Mouse (Mus musculus): ENCODE measurements around the gene Ttc26. TPM values are rescaled to one million over a fixed set of nuclear protein-coding genes. Genes with fewer than 3 reads are reported as not detected.
"Not testable (repeated sequence)": the region's sequence is repeated elsewhere in the genome, so short reads cannot be mapped to it uniquely, and the experiment has no call there.

Gene Ttc26
- polyA plus RNA-seq, 1 experiment from 2014 or later, result 10.0 TPM

GRCm38 (mm10) chr6:38357603-38358252, 23.5 kb upstream of the Ttc26 start:
- 69% methylated on average over 5 of the region's 5 CpGs for WGBS
- Histone ChIP-seq H3K27me3 (peaks cover 53% of the 10 kb centered on the region), H3K4me1 (peaks cover 21% of the 10 kb centered on the region), H3K9me3 (replicated peaks) (no peaks in the 10 kb centered on the region), H3K27ac (no peak overlapping the region), H3K4me2 (no peak overlapping the region), H3K36me3 (no peaks in the 10 kb centered on the region), H3K4me3 (replicated peaks) (no peak overlapping the region), H3K9ac (no peak overlapping the region)
- no peak for ATAC-seq (replicated peaks; ENCODE audit: low FRiP score)

- H3K4me2 ChIP-seq, result no peak overlapping the region
- H3K9ac ChIP-seq, result no peak overlapping the region
- peaks cover 18% of the 10 kb centered on the region for H3K4me1 ChIP-seq
- WGBS, result 75% methylated on average over 8 of the region's 8 CpGs
- H3K36me3 ChIP-seq, result no peaks in the 10 kb centered on the region
- no peak overlapping the region for H3K4me3 ChIP-seq (replicated peaks)
- H3K9me3 ChIP-seq (replicated peaks), result no peaks in the 10 kb centered on the region
- H3K27ac ChIP-seq, result no peak overlapping the region
- peaks cover 46% of the 10 kb centered on the region for H3K27me3 ChIP-seq
- ATAC-seq (replicated peaks; ENCODE audit: low FRiP score), result no peak
These were observed 22.8 kb upstream of the Ttc26 start for GRCm38 (mm10) chr6:38358253-38359027.

GRCm38 (mm10) chr6:38359044-38359735, 22.1 kb upstream of the Ttc26 start:
- Histone ChIP-seq H3K27me3 (peaks cover 39% of the 10 kb centered on the region), H3K4me1 (peaks cover 12% of the 10 kb centered on the region)
- not testable (repeated sequence) for H3K27ac ChIP-seq; H3K4me2 ChIP-seq; H3K36me3 ChIP-seq; H3K4me3 ChIP-seq (replicated peaks); ATAC-seq (replicated peaks; ENCODE audit: low FRiP score); H3K9ac ChIP-seq; H3K9me3 ChIP-seq (replicated peaks)
- WGBS, result 91% methylated on average over 11 of the region's 11 CpGs

- H3K27ac ChIP-seq, result no peak overlapping the region
- no peak overlapping the region for H3K4me3 ChIP-seq (replicated peaks)
- no peaks in the 10 kb centered on the region for H3K9me3 ChIP-seq (replicated peaks)
- no peak for ATAC-seq (replicated peaks; ENCODE audit: low FRiP score)
- peaks cover 31% of the 10 kb centered on the region for H3K27me3 ChIP-seq
- H3K9ac ChIP-seq, result no peak overlapping the region
- no peak overlapping the region for H3K4me2 ChIP-seq
- peaks cover 6% of the 10 kb centered on the region for H3K4me1 ChIP-seq
- H3K36me3 ChIP-seq, result no peaks in the 10 kb centered on the region
- 71% methylated on average over 12 of the region's 12 CpGs for WGBS
These were observed 21.4 kb upstream of the Ttc26 start for GRCm38 (mm10) chr6:38359736-38360499.

GRCm38 (mm10) chr6:38361065-38361464, 20.2 kb upstream of the Ttc26 start:
- no peak overlapping the region for H3K4me3 ChIP-seq (replicated peaks)
- 80% methylated on average over 4 of the region's 4 CpGs for WGBS
- H3K4me2 ChIP-seq, result no peak overlapping the region
- H3K27ac ChIP-seq, result no peak overlapping the region
- H3K4me1 ChIP-seq, result no peaks in the 10 kb centered on the region
- H3K36me3 ChIP-seq, result no peaks in the 10 kb centered on the region
- no peak for ATAC-seq (replicated peaks; ENCODE audit: low FRiP score)
- H3K27me3 ChIP-seq, result peaks cover 20% of the 10 kb centered on the region
- no peak overlapping the region for H3K9ac ChIP-seq
- no peaks in the 10 kb centered on the region for H3K9me3 ChIP-seq (replicated peaks)

GRCm38 (mm10) chr6:38361937-38362336, 19.3 kb upstream of the Ttc26 start:
- WGBS, result 71% methylated on average over 1 of the region's 1 CpGs
- H3K9me3 ChIP-seq (replicated peaks), result no peaks in the 10 kb centered on the region
- peaks cover 11% of the 10 kb centered on the region for H3K27me3 ChIP-seq
- H3K36me3 ChIP-seq, result no peaks in the 10 kb centered on the region
- H3K4me3 ChIP-seq (replicated peaks), result no peak overlapping the region
- no peak for ATAC-seq (replicated peaks; ENCODE audit: low FRiP score)
- no peak overlapping the region for H3K4me2 ChIP-seq
- no peaks in the 10 kb centered on the region for H3K4me1 ChIP-seq
- H3K27ac ChIP-seq, result no peak overlapping the region
- no peak overlapping the region for H3K9ac ChIP-seq

GRCm38 (mm10) chr6:38363370-38363769, 17.9 kb upstream of the Ttc26 start:
- H3K36me3 ChIP-seq, result no peaks in the 10 kb centered on the region
- no peak overlapping the region for H3K4me3 ChIP-seq (replicated peaks)
- H3K4me1 ChIP-seq, result no peaks in the 10 kb centered on the region
- H3K9ac ChIP-seq, result no peak overlapping the region
- no peaks in the 10 kb centered on the region for H3K9me3 ChIP-seq (replicated peaks)
- WGBS, result 68% methylated on average over 4 of the region's 4 CpGs
- no peak overlapping the region for H3K27ac ChIP-seq
- no peak overlapping the region for H3K4me2 ChIP-seq
- 0 out of 2 replicates have a peak, but pooled peaks cover 2% of the 10 kb centered on the region for H3K27me3 ChIP-seq
- no peak for ATAC-seq (replicated peaks; ENCODE audit: low FRiP score)

GRCm38 (mm10) chr6:38364121-38364520, 17.1 kb upstream of the Ttc26 start:
- H3K9me3 ChIP-seq (replicated peaks), result no peaks in the 10 kb centered on the region
- H3K4me1 ChIP-seq, result no peaks in the 10 kb centered on the region
- H3K4me3 ChIP-seq (replicated peaks), result no peak overlapping the region
- H3K27me3 ChIP-seq, result no peaks in the 10 kb centered on the region
- no peak for ATAC-seq (replicated peaks; ENCODE audit: low FRiP score)
- H3K9ac ChIP-seq, result no peak overlapping the region
- H3K4me2 ChIP-seq, result no peak overlapping the region
- H3K27ac ChIP-seq, result no peak overlapping the region
- no peaks in the 10 kb centered on the region for H3K36me3 ChIP-seq

GRCm38 (mm10) chr6:38369945-38370344, 11.3 kb upstream of the Ttc26 start:
- no peaks in the 10 kb centered on the region for H3K36me3 ChIP-seq
- no peaks in the 10 kb centered on the region for H3K4me1 ChIP-seq
- no peak overlapping the region for H3K9ac ChIP-seq
- no peaks in the 10 kb centered on the region for H3K27me3 ChIP-seq
- 69% methylated on average over 3 of the region's 3 CpGs for WGBS
- no peak for ATAC-seq (replicated peaks; ENCODE audit: low FRiP score)
- peaks cover 4% of the 10 kb centered on the region; the same call in 1 of the 2 replicates for H3K9me3 ChIP-seq (replicated peaks)
- H3K27ac ChIP-seq, result no peak overlapping the region
- H3K4me3 ChIP-seq (replicated peaks), result no peak overlapping the region
- no peak overlapping the region for H3K4me2 ChIP-seq

GRCm38 (mm10) chr6:38374271-38374670, 7.0 kb upstream of the Ttc26 start:
- H3K4me3 ChIP-seq (replicated peaks), result no peak overlapping the region
- peaks cover 4% of the 10 kb centered on the region; the same call in 1 of the 2 replicates for H3K9me3 ChIP-seq (replicated peaks)
- H3K4me1 ChIP-seq, result no peaks in the 10 kb centered on the region
- 78% methylated on average over 1 of the region's 1 CpGs for WGBS
- no peak for ATAC-seq (replicated peaks; ENCODE audit: low FRiP score)
- H3K9ac ChIP-seq, result no peak overlapping the region
- no peaks in the 10 kb centered on the region for H3K27me3 ChIP-seq
- H3K27ac ChIP-seq, result no peak overlapping the region
- no peak overlapping the region for H3K4me2 ChIP-seq
- H3K36me3 ChIP-seq, result no peaks in the 10 kb centered on the region

GRCm38 (mm10) chr6:38380764-38381128, 523 bp upstream of the Ttc26 start:
- Histone ChIP-seq H3K4me3 (replicated peaks) (peak overlapping the region; percentile 72), H3K36me3 (peaks cover 8% of the 10 kb centered on the region; the same call in 1 of the 2 replicates), H3K27ac (0 out of 2 replicates have a peak overlapping the region, but pooled peaks have one; percentile 67), H3K27me3 (no peaks in the 10 kb centered on the region), H3K4me1 (peaks cover 13% of the 10 kb centered on the region), H3K4me2 (peak overlapping the region; percentile 79), H3K9ac (peak overlapping the region; percentile 53), H3K9me3 (replicated peaks) (no peaks in the 10 kb centered on the region)
- no peak for ATAC-seq (replicated peaks; ENCODE audit: low FRiP score)
- 1% methylated on average over 4 of the region's 4 CpGs for WGBS

Data from kidney, embryonic 15.5 days (tissue).